Mouse (Mus musculus) yolk sac, embryonic 10.5 days (tissue): Measurements from ENCODE around the gene Gon4l.
A peak's percentile ranks its signal among the peaks of the same experiment; 100 is the strongest.
"Not testable (repeated sequence)": the region's sequence is repeated elsewhere in the genome, so short reads cannot be mapped to it uniquely, and the experiment has no call there.

ENCODE experiments used
- DNase-seq: peaks from one replicate; pipeline ENCODE4 v3.0.0-alpha.2; 2017; ENCODE audit warnings: low spot score

Gon4l gene

GRCm38 (mm10) chr3:88834951-88835491 is at the start of gene Gon4l:
Gene Gon4l (plus strand): TSS chr3:88835231.
- peak; percentile 40 for DNase-seq

GRCm38 (mm10) chr3:88786323-88786722 is 48.7 kb upstream of the Gon4l start:
- not testable (repeated sequence) for DNase-seq

GRCm38 (mm10) chr3:88786805-88787204 is 48.2 kb upstream of the Gon4l start:
- not testable (repeated sequence) for DNase-seq

GRCm38 (mm10) chr3:88788033-88788432 is 47.0 kb upstream of the Gon4l start:
- not testable (repeated sequence) for DNase-seq

- DNase-seq = peak; percentile 11
These were observed 37.5 kb upstream of the Gon4l start for GRCm38 (mm10) chr3:88797507-88797906.

GRCm38 (mm10) chr3:88803910-88804540 is 31.0 kb upstream of the Gon4l start:
- no peak for DNase-seq

- DNase-seq = no peak
These were observed 9.3 kb upstream of the Gon4l start for GRCm38 (mm10) chr3:88825710-88826109.

GRCm38 (mm10) chr3:88827231-88827630 is 7.8 kb upstream of the Gon4l start:
- no peak for DNase-seq

GRCm38 (mm10) chr3:88831177-88832121 is 3.6 kb upstream of the Gon4l start:
- DNase-seq = peak; percentile 7

- DNase-seq = peak; percentile 35
These were observed 2.6 kb upstream of the Gon4l start for GRCm38 (mm10) chr3:88832388-88832787.

GRCm38 (mm10) chr3:88849172-88849571 is 14.1 kb downstream of the Gon4l start:
- no peak for DNase-seq

GRCm38 (mm10) chr3:88855837-88856236 is 20.8 kb downstream of the Gon4l start:
- no peak for DNase-seq

- DNase-seq = peak; percentile 17
These were observed 27.1 kb downstream of the Gon4l start for GRCm38 (mm10) chr3:88862129-88862528.

GRCm38 (mm10) chr3:88866735-88867134 is 31.7 kb downstream of the Gon4l start:
- DNase-seq = not testable (repeated sequence)

GRCm38 (mm10) chr3:88867177-88867576 is 32.1 kb downstream of the Gon4l start:
- DNase-seq = not testable (repeated sequence)

GRCm38 (mm10) chr3:88868449-88868848 is 33.4 kb downstream of the Gon4l start:
- not testable (repeated sequence) for DNase-seq

- not testable (repeated sequence) for DNase-seq
These were observed 47.5 kb downstream of the Gon4l start for GRCm38 (mm10) chr3:88882536-88882935.

- DNase-seq = not testable (repeated sequence)
These were observed 58.0 kb downstream of the Gon4l start for GRCm38 (mm10) chr3:88893011-88893410.

GRCm38 (mm10) chr3:88904803-88905202 is 69.8 kb downstream of the Gon4l start:
- no peak for DNase-seq

GRCm38 (mm10) chr3:88905209-88905608 is 70.2 kb downstream of the Gon4l start:
- DNase-seq = no peak

- no peak for DNase-seq
These were observed 70.7 kb downstream of the Gon4l start for GRCm38 (mm10) chr3:88905741-88906140.

- no peak for DNase-seq
These were observed 71.5 kb downstream of the Gon4l start for GRCm38 (mm10) chr3:88906393-88907159.
